Mouse (Mus musculus): ENCODE data around the gene Rasl11a. TPM values are rescaled to one million over a fixed set of nuclear protein-coding genes. Genes with fewer than 3 reads are reported as not detected.

Gene Rasl11a
- polyA plus RNA-seq, 1 experiment from 2014 or later = 12.7 TPM

- peaks cover 27% of the 10 kb centered on the region for H3K36me3 ChIP-seq
- H3K4me2 ChIP-seq = peak overlapping the region; percentile 73
- ATAC-seq (ENCODE audit: low FRiP score) = no peak
- H3K9ac ChIP-seq (replicated peaks) = peak overlapping the region; percentile 97
- WGBS = 53% methylated on average over 7 of the region's 7 CpGs
- H3K4me3 ChIP-seq (replicated peaks) = peak overlapping the region; percentile 93
- peak overlapping the region; percentile 94 for H3K27ac ChIP-seq (replicated peaks)
- no peaks in the 10 kb centered on the region for H3K9me3 ChIP-seq (replicated peaks)
- no peaks in the 10 kb centered on the region for H3K27me3 ChIP-seq (replicated peaks)
- H3K4me1 ChIP-seq = peaks cover 23% of the 10 kb centered on the region
Observed at GRCm38 (mm10) chr5:146832435-146832768, 12.5 kb upstream of the Rasl11a start.

GRCm38 (mm10) chr5:146832769-146833448, 12.0 kb upstream of the Rasl11a start, which contains the start of gene Rpl21:
Rpl21 (plus strand) TSS chr5:146832890.
- WGBS = under 1% methylated on average over 59 of the region's 60 CpGs

GRCm38 (mm10) chr5:146833673-146834201, 11.1 kb upstream of the Rasl11a start:
- WGBS = 23% methylated on average over 8 of the region's 8 CpGs
- H3K4me1 ChIP-seq = peaks cover 23% of the 10 kb centered on the region
- H3K4me3 ChIP-seq (replicated peaks) = peak overlapping the region; percentile 93
- no peak for ATAC-seq (ENCODE audit: low FRiP score)
- H3K27ac ChIP-seq (replicated peaks) = peak overlapping the region; percentile 94
- no peaks in the 10 kb centered on the region for H3K27me3 ChIP-seq (replicated peaks)
- H3K9me3 ChIP-seq (replicated peaks) = no peaks in the 10 kb centered on the region
- H3K9ac ChIP-seq (replicated peaks) = peak overlapping the region; percentile 97
- peak overlapping the region; percentile 73 for H3K4me2 ChIP-seq
- peaks cover 38% of the 10 kb centered on the region for H3K36me3 ChIP-seq

More at GRCm38 (mm10) chr5:146832769-146833448, 12.0 kb upstream of the Rasl11a start, which contains the start of gene Rpl21:
- H3K4me1 ChIP-seq = peaks cover 23% of the 10 kb centered on the region
- H3K27me3 ChIP-seq (replicated peaks) = no peaks in the 10 kb centered on the region
- ATAC-seq (ENCODE audit: low FRiP score) = peak; percentile 98
- H3K9ac ChIP-seq (replicated peaks) = peak within 1 kb of the TSS; percentile 97
- H3K4me2 ChIP-seq = peak within 1 kb of the TSS; percentile 73
- H3K36me3 ChIP-seq = peaks cover 31% of the 10 kb centered on the region
- peak within 1 kb of the TSS; percentile 93 for H3K4me3 ChIP-seq (replicated peaks)
- peak within 1 kb of the TSS; percentile 94 for H3K27ac ChIP-seq (replicated peaks)
- no peaks in the 10 kb centered on the region for H3K9me3 ChIP-seq (replicated peaks)

GRCm38 (mm10) chr5:146834959-146835358, 9.9 kb upstream of the Rasl11a start:
- Histone ChIP-seq H3K27me3 (replicated peaks) (no peaks in the 10 kb centered on the region), H3K4me1 (peaks cover 23% of the 10 kb centered on the region), H3K4me3 (replicated peaks) (no peak overlapping the region), H3K27ac (replicated peaks) (no peak overlapping the region), H3K9me3 (replicated peaks) (no peaks in the 10 kb centered on the region), H3K4me2 (no peak overlapping the region), H3K9ac (replicated peaks) (no peak overlapping the region), H3K36me3 (peaks cover 42% of the 10 kb centered on the region)
- WGBS = 86% methylated on average over 8 of the region's 8 CpGs
- ATAC-seq (ENCODE audit: low FRiP score) = no peak

- H3K4me1 ChIP-seq = peaks cover 16% of the 10 kb centered on the region
- H3K4me3 ChIP-seq (replicated peaks) = no peak overlapping the region
- H3K9ac ChIP-seq (replicated peaks) = no peak overlapping the region
- no peaks in the 10 kb centered on the region for H3K27me3 ChIP-seq (replicated peaks)
- 68% methylated on average over 7 of the region's 7 CpGs for WGBS
- no peak overlapping the region for H3K4me2 ChIP-seq
- no peak for ATAC-seq (ENCODE audit: low FRiP score)
- H3K9me3 ChIP-seq (replicated peaks) = no peaks in the 10 kb centered on the region
- H3K27ac ChIP-seq (replicated peaks) = no peak overlapping the region
- peaks cover 42% of the 10 kb centered on the region for H3K36me3 ChIP-seq
Observed at GRCm38 (mm10) chr5:146837967-146838720, 6.7 kb upstream of the Rasl11a start.

GRCm38 (mm10) chr5:146838836-146839648, 5.8 kb upstream of the Rasl11a start:
- ATAC-seq (ENCODE audit: low FRiP score) = no peak

GRCm38 (mm10) chr5:146839760-146840159, 5.1 kb upstream of the Rasl11a start:
- H3K9ac ChIP-seq (replicated peaks) = no peak overlapping the region
- H3K9me3 ChIP-seq (replicated peaks) = no peaks in the 10 kb centered on the region
- H3K36me3 ChIP-seq = peaks cover 42% of the 10 kb centered on the region
- no peak overlapping the region for H3K4me2 ChIP-seq
- WGBS = 55% methylated on average over 5 of the region's 5 CpGs
- ATAC-seq (ENCODE audit: low FRiP score) = no peak
- H3K27ac ChIP-seq (replicated peaks) = no peak overlapping the region
- H3K27me3 ChIP-seq (replicated peaks) = no peaks in the 10 kb centered on the region
- H3K4me3 ChIP-seq (replicated peaks) = no peak overlapping the region
- peaks cover 10% of the 10 kb centered on the region; the same call in 1 of the 2 replicates for H3K4me1 ChIP-seq

More at GRCm38 (mm10) chr5:146838836-146839648, 5.8 kb upstream of the Rasl11a start:
- WGBS = 48% methylated on average over 12 of the region's 12 CpGs
- Histone ChIP-seq H3K4me3 (replicated peaks) (no peak overlapping the region), H3K9ac (replicated peaks) (no peak overlapping the region), H3K9me3 (replicated peaks) (no peaks in the 10 kb centered on the region), H3K4me1 (peaks cover 9% of the 10 kb centered on the region), H3K4me2 (no peak overlapping the region), H3K27me3 (replicated peaks) (no peaks in the 10 kb centered on the region), H3K36me3 (peaks cover 42% of the 10 kb centered on the region), H3K27ac (replicated peaks) (no peak overlapping the region)

- no peak overlapping the region for H3K4me3 ChIP-seq (replicated peaks)
- no peaks in the 10 kb centered on the region for H3K27me3 ChIP-seq (replicated peaks)
- H3K36me3 ChIP-seq = peaks cover 36% of the 10 kb centered on the region
- no peak overlapping the region for H3K4me2 ChIP-seq
- H3K9me3 ChIP-seq (replicated peaks) = no peaks in the 10 kb centered on the region
- H3K27ac ChIP-seq (replicated peaks) = no peak overlapping the region
- WGBS = 88% methylated on average over 4 of the region's 4 CpGs
- ATAC-seq (ENCODE audit: low FRiP score) = no peak
- no peak overlapping the region for H3K9ac ChIP-seq (replicated peaks)
- peaks cover 12% of the 10 kb centered on the region for H3K4me1 ChIP-seq
Observed at GRCm38 (mm10) chr5:146840422-146840821, 4.4 kb upstream of the Rasl11a start.

- no peak overlapping the region for H3K4me3 ChIP-seq (replicated peaks)
- H3K27me3 ChIP-seq (replicated peaks) = no peaks in the 10 kb centered on the region
- no peak overlapping the region for H3K9ac ChIP-seq (replicated peaks)
- no peaks in the 10 kb centered on the region for H3K9me3 ChIP-seq (replicated peaks)
- ATAC-seq (ENCODE audit: low FRiP score) = no peak
- WGBS = 93% methylated on average over 5 of the region's 5 CpGs
- no peak overlapping the region for H3K4me2 ChIP-seq
- peaks cover 21% of the 10 kb centered on the region for H3K4me1 ChIP-seq
- peaks cover 27% of the 10 kb centered on the region for H3K36me3 ChIP-seq
- H3K27ac ChIP-seq (replicated peaks) = no peak overlapping the region
Observed at GRCm38 (mm10) chr5:146841301-146841700, 3.6 kb upstream of the Rasl11a start.

GRCm38 (mm10) chr5:146841996-146842395, 2.9 kb upstream of the Rasl11a start:
- Histone ChIP-seq H3K27me3 (replicated peaks) (no peaks in the 10 kb centered on the region), H3K9me3 (replicated peaks) (no peaks in the 10 kb centered on the region), H3K4me1 (peaks cover 25% of the 10 kb centered on the region), H3K4me2 (no peak overlapping the region), H3K4me3 (replicated peaks) (no peak overlapping the region), H3K27ac (replicated peaks) (no peak overlapping the region), H3K9ac (replicated peaks) (no peak overlapping the region), H3K36me3 (peaks cover 20% of the 10 kb centered on the region)
- WGBS = 90% methylated on average over 4 of the region's 4 CpGs
- ATAC-seq (ENCODE audit: low FRiP score) = no peak

- H3K9me3 ChIP-seq (replicated peaks) = no peaks in the 10 kb centered on the region
- H3K9ac ChIP-seq (replicated peaks) = peak overlapping the region; percentile 77
- peak overlapping the region; percentile 51 for H3K27ac ChIP-seq (replicated peaks)
- H3K4me2 ChIP-seq = peak overlapping the region; percentile 99
- WGBS = 10% methylated on average over 6 of the region's 6 CpGs
- peaks cover 5% of the 10 kb centered on the region; the same call in 1 of the 2 replicates for H3K36me3 ChIP-seq
- no peaks in the 10 kb centered on the region for H3K27me3 ChIP-seq (replicated peaks)
- peak overlapping the region; percentile 69 for H3K4me3 ChIP-seq (replicated peaks)
- ATAC-seq (ENCODE audit: low FRiP score) = 0 out of 2 replicates have a peak, but pooled peaks have one; percentile 23
- peaks cover 26% of the 10 kb centered on the region for H3K4me1 ChIP-seq
Observed at GRCm38 (mm10) chr5:146844301-146844941, 450 bp upstream of the Rasl11a start.
